Mouse (Mus musculus): ENCODE results near the gene Ngfr. TPM values are rescaled to one million over a fixed set of nuclear protein-coding genes. Genes with fewer than 3 reads are reported as not detected.

Gene Ngfr
- polyA plus RNA-seq, 1 experiment from 2014 or later: 13.7 TPM

DNA sequence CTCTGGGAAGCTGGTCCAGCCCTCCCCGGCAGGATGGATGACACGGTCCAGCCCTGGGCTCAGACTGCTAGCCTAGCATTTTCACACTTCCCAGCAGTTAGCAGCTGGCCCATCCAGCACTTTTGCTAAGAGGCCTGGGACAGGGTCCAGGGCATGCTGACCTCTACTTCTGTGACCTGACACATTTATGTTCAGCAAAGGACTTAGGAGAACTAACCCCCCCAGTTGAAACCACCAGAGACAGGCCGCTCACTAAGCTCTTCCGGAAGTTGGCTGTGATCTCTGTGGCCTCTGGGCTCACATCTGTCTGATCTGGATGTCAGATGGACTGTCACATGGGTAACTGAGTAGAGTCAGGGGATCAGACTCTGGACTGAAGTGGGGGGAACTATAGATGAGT is 33.5 kb upstream of the Ngfr start:
- H3K27me3 ChIP-seq (ENCODE audit: control insufficient read depth, insufficient read depth, low read length): no peaks in the 10 kb centered on the region
- ATAC-seq (replicated peaks; ENCODE audit: insufficient number of reproducible peaks, low FRiP score, low TSS enrichment, low read depth) (no peak; the same call in 1 of the 2 replicates), DNase-seq (ENCODE audit: low spot score) (no peak)
- H3K4me3 ChIP-seq (ENCODE audit: low read depth, low read length): no peak overlapping the region
- no peaks in the 10 kb centered on the region for H3K9me3 ChIP-seq (replicated peaks; ENCODE audit: control insufficient read depth, low read length)
- WGBS: 21% methylated on average over 4 of the region's 4 CpGs
- H3K27ac ChIP-seq (replicated peaks; ENCODE audit: low read depth, low read length): no peak overlapping the region
- no peak overlapping the region for H3K9ac ChIP-seq (replicated peaks; ENCODE audit: low read length)
- H3K4me1 ChIP-seq (ENCODE audit: control insufficient read depth, insufficient read depth, low read length): peaks cover 7% of the 10 kb centered on the region; the same call in 1 of the 2 replicates
- no peak overlapping the region for H3K4me2 ChIP-seq (ENCODE audit: low read depth, low read length)
- no peaks in the 10 kb centered on the region for H3K36me3 ChIP-seq (replicated peaks; ENCODE audit: control insufficient read depth, insufficient read depth, low read depth, low read length)

GRCm38 (mm10) chr11:95619886-95620444 is 32.4 kb upstream of the Ngfr start:
- H3K27me3 ChIP-seq (ENCODE audit: control insufficient read depth, insufficient read depth, low read length): no peaks in the 10 kb centered on the region
- H3K27ac ChIP-seq (replicated peaks; ENCODE audit: low read depth, low read length): no peak overlapping the region
- H3K9ac ChIP-seq (replicated peaks; ENCODE audit: low read length): no peak overlapping the region
- H3K4me1 ChIP-seq (ENCODE audit: control insufficient read depth, insufficient read depth, low read length): peaks cover 7% of the 10 kb centered on the region; the same call in 1 of the 2 replicates
- H3K9me3 ChIP-seq (replicated peaks; ENCODE audit: control insufficient read depth, low read length): no peaks in the 10 kb centered on the region
- ATAC-seq (replicated peaks; ENCODE audit: insufficient number of reproducible peaks, low FRiP score, low TSS enrichment, low read depth) (no peak), DNase-seq (ENCODE audit: low spot score) (no peak)
- no peak overlapping the region for H3K4me2 ChIP-seq (ENCODE audit: low read depth, low read length)
- H3K36me3 ChIP-seq (replicated peaks; ENCODE audit: control insufficient read depth, insufficient read depth, low read depth, low read length): no peaks in the 10 kb centered on the region
- WGBS: 83% methylated on average over 5 of the region's 5 CpGs
- no peak overlapping the region for H3K4me3 ChIP-seq (ENCODE audit: low read depth, low read length)

DNA sequence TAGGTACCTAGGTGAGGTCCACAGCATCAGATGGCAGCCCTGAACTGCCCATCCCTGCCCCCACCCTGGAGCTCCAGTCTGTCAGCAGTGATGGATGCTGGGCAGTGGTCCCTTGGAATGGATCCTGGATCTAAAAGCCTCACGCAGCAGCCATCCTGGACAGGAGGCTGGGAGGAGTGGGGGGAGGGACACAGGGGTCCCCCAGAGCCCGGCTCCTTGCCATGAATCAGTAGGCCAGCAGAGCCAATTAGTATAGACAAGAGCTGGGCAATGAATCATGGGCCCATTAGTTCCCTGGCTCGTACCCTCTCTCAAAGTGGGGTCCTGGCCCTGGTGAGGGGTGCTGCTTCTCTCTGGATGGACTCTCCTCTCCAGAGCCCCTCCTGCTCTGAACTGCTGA is 31.5 kb upstream of the Ngfr start:
- Histone ChIP-seq H3K9ac (replicated peaks; ENCODE audit: low read length) (no peak overlapping the region), H3K4me3 (ENCODE audit: low read depth, low read length) (no peak overlapping the region), H3K9me3 (replicated peaks; ENCODE audit: control insufficient read depth, low read length) (no peaks in the 10 kb centered on the region), H3K27me3 (ENCODE audit: control insufficient read depth, insufficient read depth, low read length) (no peaks in the 10 kb centered on the region), H3K4me1 (ENCODE audit: control insufficient read depth, insufficient read depth, low read length) (peaks cover 7% of the 10 kb centered on the region; the same call in 1 of the 2 replicates), H3K27ac (replicated peaks; ENCODE audit: low read depth, low read length) (no peak overlapping the region), H3K36me3 (replicated peaks; ENCODE audit: control insufficient read depth, insufficient read depth, low read depth, low read length) (no peaks in the 10 kb centered on the region), H3K4me2 (ENCODE audit: low read depth, low read length) (no peak overlapping the region)
- no peak for ATAC-seq (replicated peaks; ENCODE audit: insufficient number of reproducible peaks, low FRiP score, low TSS enrichment, low read depth)
- 70% methylated on average over 3 of the region's 3 CpGs for WGBS
- DNase-seq (ENCODE audit: low spot score): no peak

GRCm38 (mm10) chr11:95617785-95618465 is 30.4 kb upstream of the Ngfr start:
- Histone ChIP-seq H3K36me3 (replicated peaks; ENCODE audit: control insufficient read depth, insufficient read depth, low read depth, low read length) (no peaks in the 10 kb centered on the region), H3K4me2 (ENCODE audit: low read depth, low read length) (no peak overlapping the region), H3K27me3 (ENCODE audit: control insufficient read depth, insufficient read depth, low read length) (no peaks in the 10 kb centered on the region; the same call in 1 of the 2 replicates), H3K4me3 (ENCODE audit: low read depth, low read length) (no peak overlapping the region), H3K9ac (replicated peaks; ENCODE audit: low read length) (no peak overlapping the region), H3K27ac (replicated peaks; ENCODE audit: low read depth, low read length) (no peak overlapping the region), H3K9me3 (replicated peaks; ENCODE audit: control insufficient read depth, low read length) (no peaks in the 10 kb centered on the region), H3K4me1 (ENCODE audit: control insufficient read depth, insufficient read depth, low read length) (peaks cover 9% of the 10 kb centered on the region)
- ATAC-seq (replicated peaks; ENCODE audit: insufficient number of reproducible peaks, low FRiP score, low TSS enrichment, low read depth) (no peak), DNase-seq (ENCODE audit: low spot score) (no peak)
- 59% methylated on average over 19 of the region's 19 CpGs for WGBS

GRCm38 (mm10) chr11:95614739-95615138 is 27.2 kb upstream of the Ngfr start:
- no peak overlapping the region for H3K4me2 ChIP-seq (ENCODE audit: low read depth, low read length)
- H3K36me3 ChIP-seq (replicated peaks; ENCODE audit: control insufficient read depth, insufficient read depth, low read depth, low read length): no peaks in the 10 kb centered on the region
- 43% methylated on average over 8 of the region's 8 CpGs for whole genome bisulfite sequencing
- H3K4me3 ChIP-seq (ENCODE audit: low read depth, low read length): no peak overlapping the region
- H3K9me3 ChIP-seq (replicated peaks; ENCODE audit: control insufficient read depth, low read length): no peaks in the 10 kb centered on the region
- H3K27me3 ChIP-seq (ENCODE audit: control insufficient read depth, insufficient read depth, low read length): peaks cover 2% of the 10 kb centered on the region; the same call in 1 of the 2 replicates
- ATAC-seq (replicated peaks; ENCODE audit: insufficient number of reproducible peaks, low FRiP score, low TSS enrichment, low read depth) (no peak), DNase-seq (ENCODE audit: low spot score) (peak; percentile 77)
- no peak overlapping the region for H3K27ac ChIP-seq (replicated peaks; ENCODE audit: low read depth, low read length)
- no peak overlapping the region for H3K9ac ChIP-seq (replicated peaks; ENCODE audit: low read length)
- H3K4me1 ChIP-seq (ENCODE audit: control insufficient read depth, insufficient read depth, low read length): peaks cover 6% of the 10 kb centered on the region

- no peak for ATAC-seq (replicated peaks; ENCODE audit: insufficient number of reproducible peaks, low FRiP score, low TSS enrichment, low read depth)
- H3K4me2 ChIP-seq (ENCODE audit: low read depth, low read length): no peak overlapping the region
- H3K27me3 ChIP-seq (ENCODE audit: control insufficient read depth, insufficient read depth, low read length): peaks cover 2% of the 10 kb centered on the region; the same call in 1 of the 2 replicates
- peaks cover 6% of the 10 kb centered on the region for H3K4me1 ChIP-seq (ENCODE audit: control insufficient read depth, insufficient read depth, low read length)
- no peak overlapping the region for H3K27ac ChIP-seq (replicated peaks; ENCODE audit: low read depth, low read length)
- H3K4me3 ChIP-seq (ENCODE audit: low read depth, low read length): no peak overlapping the region
- 44% methylated on average over 4 of the region's 4 CpGs for WGBS
- no peaks in the 10 kb centered on the region for H3K36me3 ChIP-seq (replicated peaks; ENCODE audit: control insufficient read depth, insufficient read depth, low read depth, low read length)
- no peak for DNase-seq (ENCODE audit: low spot score)
- H3K9ac ChIP-seq (replicated peaks; ENCODE audit: low read length): no peak overlapping the region
- H3K9me3 ChIP-seq (replicated peaks; ENCODE audit: control insufficient read depth, low read length): no peaks in the 10 kb centered on the region
Observed at GRCm38 (mm10) chr11:95611283-95611682, 23.7 kb upstream of the Ngfr start.

GRCm38 (mm10) chr11:95610391-95610902 is 22.9 kb upstream of the Ngfr start:
- H3K9ac ChIP-seq (replicated peaks; ENCODE audit: low read length): peak overlapping the region; percentile 23; the same call in 1 of the 2 replicates
- H3K27ac ChIP-seq (replicated peaks; ENCODE audit: low read depth, low read length): no peak overlapping the region
- peak overlapping the region; percentile 0 for H3K4me2 ChIP-seq (ENCODE audit: low read depth, low read length)
- peaks cover 2% of the 10 kb centered on the region; the same call in 1 of the 2 replicates for H3K27me3 ChIP-seq (ENCODE audit: control insufficient read depth, insufficient read depth, low read length)
- no peaks in the 10 kb centered on the region for H3K9me3 ChIP-seq (replicated peaks; ENCODE audit: control insufficient read depth, low read length)
- no peak overlapping the region for H3K4me3 ChIP-seq (ENCODE audit: low read depth, low read length)
- ATAC-seq (replicated peaks; ENCODE audit: insufficient number of reproducible peaks, low FRiP score, low TSS enrichment, low read depth) (no peak), DNase-seq (ENCODE audit: low spot score) (no peak)
- WGBS: 18% methylated on average over 15 of the region's 15 CpGs
- peaks cover 6% of the 10 kb centered on the region for H3K4me1 ChIP-seq (ENCODE audit: control insufficient read depth, insufficient read depth, low read length)
- no peaks in the 10 kb centered on the region for H3K36me3 ChIP-seq (replicated peaks; ENCODE audit: control insufficient read depth, insufficient read depth, low read depth, low read length)

DNA sequence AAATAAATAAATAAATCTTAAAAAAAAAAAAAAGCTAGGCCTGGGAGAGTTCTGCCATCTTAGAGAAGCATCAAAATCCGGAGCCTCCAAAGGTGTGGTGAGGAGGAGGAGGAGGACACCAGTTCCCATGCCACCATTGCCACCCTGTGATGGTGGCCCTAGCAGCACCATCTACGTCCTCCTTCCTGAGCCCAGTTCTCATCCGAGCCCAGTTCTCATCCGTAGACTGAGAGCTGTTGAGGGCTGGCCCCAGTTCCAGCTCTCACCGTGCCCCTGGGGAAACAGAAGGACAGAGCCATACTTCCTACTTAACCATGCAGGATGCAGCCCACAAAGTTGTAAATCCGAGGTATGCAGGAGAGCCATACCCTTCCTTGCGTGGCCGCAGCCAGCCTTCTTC is 22.4 kb upstream of the Ngfr start:
- DNase-seq (ENCODE audit: low spot score): no peak
- H3K9ac ChIP-seq (replicated peaks; ENCODE audit: low read length): peak overlapping the region; percentile 23; the same call in 1 of the 2 replicates
- peaks cover 2% of the 10 kb centered on the region; the same call in 1 of the 2 replicates for H3K27me3 ChIP-seq (ENCODE audit: control insufficient read depth, insufficient read depth, low read length)
- H3K27ac ChIP-seq (replicated peaks; ENCODE audit: low read depth, low read length): no peak overlapping the region
- no peaks in the 10 kb centered on the region for H3K36me3 ChIP-seq (replicated peaks; ENCODE audit: control insufficient read depth, insufficient read depth, low read depth, low read length)
- 47% methylated on average over 8 of the region's 8 CpGs for WGBS
- no peak overlapping the region for H3K4me3 ChIP-seq (ENCODE audit: low read depth, low read length)
- peaks cover 6% of the 10 kb centered on the region for H3K4me1 ChIP-seq (ENCODE audit: control insufficient read depth, insufficient read depth, low read length)
- H3K4me2 ChIP-seq (ENCODE audit: low read depth, low read length): peak overlapping the region; percentile 0
- no peaks in the 10 kb centered on the region for H3K9me3 ChIP-seq (replicated peaks; ENCODE audit: control insufficient read depth, low read length)
- no peak for ATAC-seq (replicated peaks; ENCODE audit: insufficient number of reproducible peaks, low FRiP score, low TSS enrichment, low read depth)

Measured in embryonic facial prominence, embryonic 11.5 days (tissue).